ENCODE assay signal across 8 mouse cellular contexts in the genomic region with DNA sequence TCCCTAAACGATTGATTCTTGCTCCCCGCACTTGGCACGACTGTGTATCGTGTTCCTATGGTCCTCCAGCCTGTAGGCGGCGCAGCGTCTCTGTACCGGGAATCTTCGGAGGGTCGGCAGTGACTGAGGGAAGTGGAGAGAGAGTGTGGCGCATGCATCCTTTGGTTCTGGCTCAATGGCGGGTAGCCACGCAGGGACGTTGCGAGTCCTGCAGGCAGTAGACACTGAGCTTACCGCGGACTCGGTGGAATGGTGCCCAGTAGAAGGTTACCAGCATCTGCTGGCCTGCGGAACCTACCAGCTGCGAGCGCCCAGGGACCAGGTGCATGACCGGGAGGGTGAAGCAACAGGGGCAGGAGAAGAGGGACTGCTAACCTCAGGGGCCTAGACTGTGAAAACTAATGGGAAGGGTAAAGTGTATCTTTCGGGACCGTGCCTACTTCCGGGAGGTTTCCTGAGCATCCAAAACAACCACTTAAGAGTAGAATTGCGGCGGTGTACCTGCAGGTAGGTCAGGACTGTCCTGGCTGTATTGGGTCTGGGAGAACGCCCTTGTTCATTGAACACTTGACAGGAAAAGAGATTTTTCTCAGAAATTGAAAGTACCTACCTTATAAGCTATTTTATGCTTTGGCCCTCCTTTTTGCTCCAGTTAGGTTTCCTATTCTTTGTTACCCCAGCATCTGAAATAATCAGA. TPM values are rescaled to one million over a fixed set of nuclear protein-coding genes. Genes with fewer than 3 reads are reported as not detected.
DNase-seq lines count a peak whose midpoint lies in the region; ATAC-seq lines count a peak whose summit lies in the region.

A gene (plus strand): TSS at position 97 of the 697 bp plus-strand sequence.

- H3K9me3 ChIP-seq in hindbrain, embryonic 12.5 days (replicated peaks): no peaks in the 10 kb centered on the region

- 1% methylated on average over 28 of the region's 28 CpGs for WGBS in hindbrain, embryonic 12.5 days

- H3K27ac ChIP-seq in hindbrain, embryonic 12.5 days: no peak within 1 kb of the TSS

- peak within 1 kb of the TSS; percentile 68 for H3K4me3 ChIP-seq in hindbrain, embryonic 12.5 days

- peaks cover 12% of the 10 kb centered on the region for H3K4me1 ChIP-seq in hindbrain, embryonic 12.5 days

- no peaks in the 10 kb centered on the region for H3K27me3 ChIP-seq in hindbrain, embryonic 12.5 days

- H3K9ac ChIP-seq in hindbrain, embryonic 12.5 days: peak within 1 kb of the TSS; percentile 84

- H3K36me3 ChIP-seq in hindbrain, embryonic 12.5 days: peaks cover 55% of the 10 kb centered on the region

- peak; percentile 89 for ATAC-seq in hindbrain, embryonic 12.5 days (ENCODE audit: low FRiP score)

- peak within 1 kb of the TSS; percentile 82 for H3K4me2 ChIP-seq in hindbrain, embryonic 12.5 days (replicated peaks)

- peak; percentile 76 for DNase-seq in Muller cell, postnatal 12 days (ENCODE audit: inconsistent ontology term)
- peak; percentile 88 for DNase-seq in cerebellum, adult 9-11 months
- peak; percentile 69 to 86 for DNase-seq in frontal cortex, postnatal 10 days (ENCODE audit: low spot score in 2 of 2)
- DNase-seq in layer of hippocampus, postnatal 25 days (ENCODE audit: extremely low spot score in 1 of 2, low spot score in 1 of 2): peak; percentile 81 to 93
- DNase-seq in lung, postnatal 25 days (ENCODE audit: low spot score): peak; percentile 86
- peak; percentile 93 for DNase-seq in retina, embryonic 14.5 days (ENCODE audit: low spot score)
- peak; percentile 94 for DNase-seq in thymus, postnatal 4 days

RNA-seq across cellular contexts. Expression of the gene that starts here (rescaled TPM):
- 28.5 and 29.9 TPM in 2 replicates for polyA plus RNA-seq in hindbrain, embryonic 12.5 days (2016; fragmentation: Nextera tagmentation; extraction: Ambion mirVana)
- 10 to 100 TPM; 31.6 to 33.0 TPM for total RNA-seq in layer of hippocampus, postnatal 25 days (2021)
